Mouse (Mus musculus): Measurements from ENCODE around the gene Cdc14b. TPM values are rescaled to one million over a fixed set of nuclear protein-coding genes. Genes with fewer than 3 reads are reported as not detected.
A peak's percentile ranks its signal among the peaks of the same experiment; 100 is the strongest.

Cdc14b gene
- total and polyA plus RNA-seq, 2 experiments from 2014 or later: 1.2 to 4.6 TPM

DNA sequence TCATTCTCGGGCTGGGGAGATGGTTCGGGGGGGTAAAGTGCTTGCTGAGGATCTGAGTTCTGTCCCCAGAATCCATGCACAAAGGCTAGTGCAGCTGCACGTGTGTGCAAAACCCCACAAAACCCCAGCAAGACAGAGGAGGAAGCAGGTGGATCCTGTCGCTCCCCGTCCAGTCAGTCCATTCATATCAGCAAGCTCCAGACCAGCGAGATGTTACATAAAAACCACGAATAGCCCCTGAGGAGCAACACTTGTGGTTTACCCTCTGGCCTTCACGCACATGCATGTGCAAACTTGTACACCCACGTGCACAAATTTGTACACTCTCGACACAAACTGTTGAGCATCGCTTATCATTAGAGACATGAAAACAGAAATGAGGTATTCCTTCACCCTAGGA lies 34.8 kb upstream of the Cdc14b start:
- Histone ChIP-seq H3K4me1 (ENCODE audit: insufficient read depth, low read length) (no peaks in the 10 kb centered on the region), H3K9ac (replicated peaks; ENCODE audit: low read length, poor library complexity, severe bottlenecking) (no peak overlapping the region), H3K36me3 (ENCODE audit: insufficient read depth, low read length) (no peaks in the 10 kb centered on the region), H3K9me3 (ENCODE audit: low read length) (no peaks in the 10 kb centered on the region), H3K4me3 (ENCODE audit: low read depth, low read length) (no peak overlapping the region), H3K27me3 (ENCODE audit: insufficient read depth, low read length) (no peaks in the 10 kb centered on the region), H3K27ac (ENCODE audit: low read depth, low read length) (no peak overlapping the region), H3K4me2 (ENCODE audit: low read depth, low read length, poor library complexity, severe bottlenecking) (no peak overlapping the region)
- no peak for TF ChIP-seq CTCF (IDR thresholded peaks at IDR 0.05)
- no peak for ATAC-seq (ENCODE audit: low FRiP score)
- no peak for DNase-seq (ENCODE audit: low spot score)
- WGBS: 91% methylated on average over 11 of the region's 11 CpGs

DNA sequence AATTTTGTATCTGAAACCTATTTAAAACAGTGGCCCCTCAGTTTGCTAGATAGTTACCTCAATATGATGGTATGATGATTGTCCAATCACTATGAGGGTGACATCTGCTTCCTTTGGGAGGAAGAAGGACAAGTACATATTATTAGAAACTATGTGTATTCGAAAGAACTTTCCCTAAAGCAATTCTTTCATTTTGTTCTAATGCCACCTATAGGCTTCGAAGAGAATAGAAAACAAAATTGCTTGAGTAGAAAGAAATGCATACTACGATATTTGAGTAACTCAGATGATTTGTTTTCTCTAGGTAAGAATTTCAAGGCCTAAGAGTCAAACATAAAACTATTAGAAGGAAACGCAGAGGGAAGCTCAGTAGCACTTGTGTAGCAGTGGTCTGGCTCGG lies 33.9 kb upstream of the Cdc14b start:
- Histone ChIP-seq H3K4me3 (ENCODE audit: low read depth, low read length) (no peak overlapping the region), H3K9ac (replicated peaks; ENCODE audit: low read length, poor library complexity, severe bottlenecking) (no peak overlapping the region), H3K27ac (ENCODE audit: low read depth, low read length) (no peak overlapping the region), H3K4me2 (ENCODE audit: low read depth, low read length, poor library complexity, severe bottlenecking) (no peak overlapping the region), H3K4me1 (ENCODE audit: insufficient read depth, low read length) (no peaks in the 10 kb centered on the region), H3K36me3 (ENCODE audit: insufficient read depth, low read length) (0 out of 2 replicates have a peak, but pooled peaks cover 2% of the 10 kb centered on the region), H3K27me3 (ENCODE audit: insufficient read depth, low read length) (no peaks in the 10 kb centered on the region), H3K9me3 (ENCODE audit: low read length) (no peaks in the 10 kb centered on the region)
- peak; percentile 64 for TF ChIP-seq CTCF (IDR thresholded peaks at IDR 0.05)
- 59% methylated on average over 5 of the region's 5 CpGs for WGBS
- no peak for DNase-seq (ENCODE audit: low spot score)
- no peak for ATAC-seq (ENCODE audit: low FRiP score)

DNA sequence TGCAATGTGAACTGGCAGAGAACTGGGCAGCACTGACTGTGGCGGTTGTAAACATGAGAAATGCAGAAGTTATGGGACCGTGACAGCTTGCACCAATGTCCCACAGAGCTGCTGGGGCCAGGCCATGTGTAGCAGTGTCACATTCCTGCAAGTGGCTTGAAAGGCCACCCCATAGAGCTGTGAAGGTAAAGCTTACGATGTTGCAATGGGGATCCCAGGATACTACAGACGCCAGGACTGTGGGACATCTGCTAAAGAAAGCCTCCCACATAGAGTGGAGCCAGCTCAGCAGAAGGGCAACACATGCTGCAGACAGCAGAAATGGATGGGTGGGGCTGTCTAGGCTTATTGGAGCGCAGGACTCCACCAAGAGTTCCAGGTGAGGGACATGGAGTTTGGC lies 32.4 kb upstream of the Cdc14b start:
- no peak for TF ChIP-seq CTCF (IDR thresholded peaks at IDR 0.05)
- Histone ChIP-seq H3K9me3 (ENCODE audit: low read length) (no peaks in the 10 kb centered on the region), H3K36me3 (ENCODE audit: insufficient read depth, low read length) (peaks cover 6% of the 10 kb centered on the region; the same call in 1 of the 2 replicates), H3K27me3 (ENCODE audit: insufficient read depth, low read length) (no peaks in the 10 kb centered on the region), H3K9ac (replicated peaks; ENCODE audit: low read length, poor library complexity, severe bottlenecking) (no peak overlapping the region), H3K4me1 (ENCODE audit: insufficient read depth, low read length) (no peaks in the 10 kb centered on the region), H3K4me2 (ENCODE audit: low read depth, low read length, poor library complexity, severe bottlenecking) (no peak overlapping the region), H3K4me3 (ENCODE audit: low read depth, low read length) (no peak overlapping the region), H3K27ac (ENCODE audit: low read depth, low read length) (no peak overlapping the region)
- 87% methylated on average over 5 of the region's 5 CpGs for WGBS
- no peak for DNase-seq (ENCODE audit: low spot score)
- no peak for ATAC-seq (ENCODE audit: low FRiP score)

DNA sequence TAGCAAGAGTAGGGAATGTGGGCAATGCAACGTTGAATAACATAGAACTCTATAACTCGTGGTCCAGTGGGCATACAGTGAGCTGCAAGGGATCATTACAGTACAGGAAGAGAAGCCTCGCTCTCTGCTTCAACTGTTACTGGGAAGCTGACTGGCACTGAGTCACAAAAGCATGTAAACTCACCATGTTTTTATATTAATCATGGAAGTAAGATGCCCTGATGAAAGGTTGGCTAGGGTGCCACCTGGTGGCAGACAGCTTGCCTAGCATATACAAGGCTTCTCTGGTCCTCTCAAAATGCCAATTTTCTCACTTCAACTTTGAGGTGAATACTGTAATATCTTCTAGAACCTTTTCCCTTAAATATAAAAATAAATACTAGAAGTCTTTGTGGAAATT lies 31.0 kb upstream of the Cdc14b start:
- no peak overlapping the region for H3K27ac ChIP-seq (ENCODE audit: low read depth, low read length)
- TF ChIP-seq CTCF (IDR thresholded peaks at IDR 0.05): peak; percentile 91
- DNase-seq (ENCODE audit: low spot score) (peak; percentile 81), ATAC-seq (ENCODE audit: low FRiP score) (no peak)
- H3K36me3 ChIP-seq (ENCODE audit: insufficient read depth, low read length): peaks cover 6% of the 10 kb centered on the region; the same call in 1 of the 2 replicates
- WGBS: 76% methylated on average over 3 of the region's 3 CpGs
- H3K4me3 ChIP-seq (ENCODE audit: low read depth, low read length): no peak overlapping the region
- H3K9me3 ChIP-seq (ENCODE audit: low read length): no peaks in the 10 kb centered on the region
- H3K4me2 ChIP-seq (ENCODE audit: low read depth, low read length, poor library complexity, severe bottlenecking): no peak overlapping the region
- no peaks in the 10 kb centered on the region for H3K4me1 ChIP-seq (ENCODE audit: insufficient read depth, low read length)
- H3K27me3 ChIP-seq (ENCODE audit: insufficient read depth, low read length): no peaks in the 10 kb centered on the region
- no peak overlapping the region for H3K9ac ChIP-seq (replicated peaks; ENCODE audit: low read length, poor library complexity, severe bottlenecking)

DNA sequence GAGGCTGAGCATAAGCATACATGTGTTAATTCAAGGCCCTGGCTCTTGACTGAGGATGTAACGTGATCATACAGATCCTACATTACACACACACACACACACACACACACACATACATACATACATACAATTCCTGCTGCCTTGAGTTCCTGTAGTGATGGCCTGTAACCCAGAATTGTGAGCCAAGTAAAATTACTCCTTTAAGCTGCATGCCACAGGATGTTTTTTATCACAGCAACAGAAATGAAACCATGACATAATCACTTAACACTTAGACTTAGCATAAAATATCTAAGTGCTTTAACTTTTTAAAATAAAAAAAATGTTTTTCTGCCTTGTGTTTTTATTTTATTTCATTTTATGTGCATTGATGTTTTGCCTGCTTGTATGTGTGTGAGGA lies 24.0 kb upstream of the Cdc14b start:
- no peak for ATAC-seq (ENCODE audit: low FRiP score)
- no peaks in the 10 kb centered on the region for H3K4me1 ChIP-seq (ENCODE audit: insufficient read depth, low read length)
- no peak overlapping the region for H3K9ac ChIP-seq (replicated peaks; ENCODE audit: low read length, poor library complexity, severe bottlenecking)
- no peak overlapping the region for H3K27ac ChIP-seq (ENCODE audit: low read depth, low read length)
- TF ChIP-seq CTCF (IDR thresholded peaks at IDR 0.05): no peak
- H3K36me3 ChIP-seq (ENCODE audit: insufficient read depth, low read length): peaks cover 4% of the 10 kb centered on the region; the same call in 1 of the 2 replicates
- no peaks in the 10 kb centered on the region for H3K27me3 ChIP-seq (ENCODE audit: insufficient read depth, low read length)
- WGBS: 90% methylated on average over 1 of the region's 1 CpGs
- H3K4me2 ChIP-seq (ENCODE audit: low read depth, low read length, poor library complexity, severe bottlenecking): no peak overlapping the region
- H3K4me3 ChIP-seq (ENCODE audit: low read depth, low read length): no peak overlapping the region
- no peaks in the 10 kb centered on the region for H3K9me3 ChIP-seq (ENCODE audit: low read length)
- no peak for DNase-seq (ENCODE audit: low spot score)

DNA sequence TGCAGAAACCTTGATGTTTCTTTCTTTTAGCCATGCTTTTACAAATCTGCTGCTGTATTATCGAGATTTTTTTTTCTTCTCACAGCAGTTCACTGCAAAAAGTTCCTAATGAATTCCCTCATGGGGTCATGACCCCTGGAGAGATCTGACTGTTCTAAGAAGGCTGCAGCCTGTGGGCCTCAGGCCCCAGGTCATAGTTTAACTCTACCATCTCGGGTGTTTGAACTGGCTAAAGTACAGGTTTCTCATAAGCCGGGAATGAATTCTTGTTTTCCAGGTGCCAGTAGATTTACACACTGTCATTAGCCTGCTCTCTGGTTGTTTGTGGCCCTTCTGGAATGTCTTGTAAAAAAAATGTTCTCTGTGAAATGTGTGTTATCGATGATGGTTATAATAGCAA lies 11.7 kb upstream of the Cdc14b start:
- Histone ChIP-seq H3K4me3 (ENCODE audit: low read depth, low read length) (no peak overlapping the region), H3K4me1 (ENCODE audit: insufficient read depth, low read length) (no peaks in the 10 kb centered on the region), H3K4me2 (ENCODE audit: low read depth, low read length, poor library complexity, severe bottlenecking) (no peak overlapping the region), H3K9me3 (ENCODE audit: low read length) (no peaks in the 10 kb centered on the region), H3K9ac (replicated peaks; ENCODE audit: low read length, poor library complexity, severe bottlenecking) (no peak overlapping the region), H3K27ac (ENCODE audit: low read depth, low read length) (no peak overlapping the region), H3K27me3 (ENCODE audit: insufficient read depth, low read length) (no peaks in the 10 kb centered on the region), H3K36me3 (ENCODE audit: insufficient read depth, low read length) (no peaks in the 10 kb centered on the region)
- ATAC-seq (ENCODE audit: low FRiP score) (no peak), DNase-seq (ENCODE audit: low spot score) (no peak)
- 49% methylated on average over 4 of the region's 4 CpGs for WGBS
- no peak for TF ChIP-seq CTCF (IDR thresholded peaks at IDR 0.05)

Measured in midbrain, postnatal 0 days (tissue).